Mouse (Mus musculus) c-Kit-positive CD71-positive TER-119-negative erythroid progenitor cells, embryonic 14.5 days (primary cell): ENCODE data around the gene Trip6.
A peak's percentile ranks its signal among the peaks of the same experiment; 100 is the strongest.
"Not testable (repeated sequence)": the region's sequence is repeated elsewhere in the genome, so short reads cannot be mapped to it uniquely, and the experiment has no call there.

ENCODE experiments used
- DNase-seq: peaks from one replicate; pipeline ENCODE4 v3.0.0-alpha.2; 2013; ENCODE audit warnings: low read depth

Trip6 gene

GRCm38 (mm10) chr5:137301253-137301652, 13.0 kb downstream of the Trip6 start:
- no peak for DNase-seq

DNA sequence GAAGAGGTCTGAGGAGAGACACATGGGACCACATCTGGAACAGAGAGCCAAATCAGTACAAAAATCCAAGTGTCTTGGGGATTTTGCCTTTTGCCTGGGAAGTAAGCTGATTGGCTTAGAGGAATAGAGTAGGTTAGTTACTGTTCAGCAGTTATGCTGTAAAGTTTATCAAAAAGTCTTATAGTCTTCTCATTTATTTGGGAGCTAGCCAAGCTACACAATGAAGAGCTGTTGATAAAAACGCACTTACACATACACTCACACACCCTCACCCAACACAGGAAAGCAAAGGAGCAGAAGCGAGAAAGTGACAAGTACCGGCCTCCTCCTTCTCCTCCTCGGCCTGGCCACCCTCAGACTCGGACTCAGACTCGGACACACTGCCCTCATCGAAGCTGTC, 15.0 kb downstream of the Trip6 start:
- DNase-seq: no peak

DNA sequence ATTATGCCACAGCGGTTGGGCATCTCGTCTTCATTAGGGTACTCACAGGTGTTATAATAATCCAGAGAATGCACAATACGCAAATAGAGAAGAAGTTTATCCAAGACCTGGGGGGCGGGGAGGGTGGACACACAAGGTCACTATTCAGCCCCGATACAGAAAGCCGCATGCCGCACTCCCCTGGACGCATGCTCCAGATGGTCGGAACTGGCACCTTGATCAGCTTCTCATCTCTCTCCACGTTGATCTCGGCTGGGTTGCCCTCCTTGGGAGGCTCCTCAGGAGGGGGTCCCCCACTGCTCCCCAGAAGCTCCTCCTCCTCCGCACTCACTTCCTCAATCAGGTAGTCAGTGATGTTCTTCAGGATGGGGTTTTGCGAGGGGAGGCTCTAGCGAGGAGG, 17.1 kb downstream of the Trip6 start:
- DNase-seq: no peak

GRCm38 (mm10) chr5:137295712-137296111, 18.5 kb downstream of the Trip6 start:
- no peak for DNase-seq

DNA sequence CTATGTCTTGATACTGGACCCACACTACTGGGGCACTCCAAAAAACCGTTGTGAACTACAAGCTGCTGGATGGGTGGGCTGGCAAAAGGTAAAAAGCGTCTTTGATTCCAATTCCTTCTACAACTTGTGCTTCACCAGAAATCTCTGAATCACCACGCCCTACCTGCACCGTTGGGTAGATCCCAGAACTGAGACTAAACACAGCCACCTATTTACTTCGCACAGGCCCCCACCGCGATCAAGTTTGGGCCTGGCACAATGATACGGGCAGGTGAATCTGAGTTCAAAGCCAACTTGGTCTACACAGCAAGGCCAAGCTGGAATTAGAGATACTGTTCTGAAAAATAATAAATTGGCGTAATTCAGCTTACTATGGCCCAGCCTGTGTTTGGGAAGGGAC, 18.9 kb downstream of the Trip6 start:
- no peak for DNase-seq

DNA sequence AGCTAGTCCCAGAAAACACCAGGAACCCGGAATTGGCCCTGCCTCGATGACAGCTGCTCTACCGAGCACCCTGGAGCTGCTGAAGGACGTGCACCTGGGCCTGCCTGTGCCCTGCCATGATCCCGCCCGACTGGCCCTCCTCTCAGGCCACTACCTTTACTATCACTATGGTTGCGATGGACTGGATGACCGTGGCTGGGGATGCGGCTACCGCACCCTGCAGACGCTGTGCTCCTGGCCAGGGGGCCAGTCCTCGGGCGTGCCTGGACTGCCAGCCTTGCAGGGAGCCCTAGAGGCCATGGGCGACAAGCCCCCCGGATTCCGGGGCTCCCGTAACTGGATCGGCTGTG, 19.5 kb downstream of the Trip6 start:
- DNase-seq: no peak

- DNase-seq: peak; percentile 89
Measured at GRCm38 (mm10) chr5:137293839-137294743, 20.1 kb downstream of the Trip6 start, which contains the start of gene Ufsp1. Gene Ufsp1 (plus strand): TSS chr5:137294629.

- DNase-seq: no peak
Measured at GRCm38 (mm10) chr5:137293282-137293681, 20.9 kb downstream of the Trip6 start.

- no peak for DNase-seq
Measured at GRCm38 (mm10) chr5:137291381-137291926, 22.8 kb downstream of the Trip6 start.

GRCm38 (mm10) chr5:137290677-137291076, 23.5 kb downstream of the Trip6 start:
- no peak for DNase-seq

- peak; percentile 96 for DNase-seq
Measured at GRCm38 (mm10) chr5:137289591-137290365, 24.4 kb downstream of the Trip6 start.

- no peak for DNase-seq
Measured at GRCm38 (mm10) chr5:137288999-137289470, 25.2 kb downstream of the Trip6 start.

DNA sequence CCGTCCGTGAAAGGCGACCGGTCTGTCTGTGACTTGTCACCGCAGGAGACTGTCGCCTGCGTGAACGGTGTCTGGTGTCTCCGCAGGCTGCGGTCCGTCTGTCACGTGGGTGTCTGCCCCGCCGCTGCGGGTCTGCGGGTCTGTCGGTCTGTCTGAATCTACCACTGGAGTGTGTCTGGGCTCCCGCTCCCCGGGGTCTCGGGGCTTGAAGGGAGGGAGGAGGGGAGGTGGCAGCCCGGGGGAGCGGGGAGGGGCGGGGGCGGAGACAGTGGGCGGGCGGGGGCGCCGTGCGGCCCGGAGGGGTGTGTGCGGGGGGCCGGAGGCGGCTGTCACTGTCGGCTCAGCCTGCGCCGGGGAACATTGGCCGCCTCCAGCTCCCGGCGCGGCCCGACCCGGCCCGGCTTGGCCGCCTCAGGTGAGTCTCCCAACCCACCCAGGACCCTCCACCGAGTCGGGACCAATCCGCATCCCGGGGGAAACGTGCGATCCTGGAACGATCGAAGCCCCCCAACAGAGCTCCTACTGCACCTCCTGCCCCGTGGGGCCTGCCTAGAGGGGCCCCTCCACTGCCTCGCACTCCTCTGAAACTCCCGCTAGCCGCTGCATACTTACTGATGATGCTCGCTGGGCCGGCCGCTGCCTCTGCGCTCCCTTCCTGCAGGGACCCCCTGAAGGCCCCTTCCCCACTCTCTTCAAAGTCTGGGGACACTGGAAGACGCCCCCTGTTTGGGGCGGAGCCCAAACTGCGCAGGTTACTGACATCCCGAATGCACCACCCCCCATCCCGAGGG, 26.1 kb downstream of the Trip6 start:
- no peak for DNase-seq

DNA sequence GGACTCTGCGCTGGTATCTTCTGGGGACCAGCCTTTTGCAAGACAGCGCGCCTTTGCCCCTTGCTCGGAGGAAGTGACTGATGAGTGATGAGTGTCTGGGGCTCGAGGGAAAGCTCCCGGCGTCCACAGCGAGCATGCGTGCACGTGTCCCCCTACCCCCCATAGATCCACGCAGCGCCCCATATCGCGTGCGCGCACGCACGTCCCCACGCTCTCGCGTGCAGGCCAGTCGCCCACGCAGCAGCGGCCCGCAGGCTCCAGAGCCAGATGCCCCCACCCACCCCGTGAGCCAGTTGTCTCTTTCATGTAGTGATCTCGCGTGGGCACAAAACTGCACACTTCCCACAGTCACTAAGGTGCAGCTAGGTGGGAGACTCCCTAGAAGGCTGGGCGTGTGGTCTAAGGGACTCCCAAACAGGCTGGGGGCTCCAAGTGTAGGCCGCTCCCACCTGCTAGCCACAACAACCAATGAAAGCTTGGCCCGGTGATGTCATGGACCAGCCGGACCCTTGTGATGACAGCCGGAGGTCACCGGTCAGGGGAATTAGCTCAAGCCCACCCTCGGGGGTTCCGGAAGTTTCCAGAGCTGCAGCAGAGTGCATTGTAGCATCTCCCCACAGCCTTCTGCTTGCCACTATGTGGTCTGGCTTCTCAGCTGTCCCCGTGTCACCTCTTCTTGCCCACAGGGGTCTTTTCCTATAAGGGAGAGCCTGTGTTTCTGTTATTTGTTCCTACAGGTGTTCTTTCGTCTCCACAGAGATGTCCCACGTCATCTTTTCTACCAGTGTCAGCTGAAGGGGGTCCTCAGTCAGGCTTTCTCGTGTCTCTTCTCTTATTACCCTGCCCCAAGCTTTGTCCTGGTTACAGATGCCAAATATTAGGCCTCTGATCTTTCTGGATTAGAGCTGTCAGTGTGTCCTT, 26.9 kb downstream of the Trip6 start, which contains the start of gene Ache:
Gene Ache (plus strand): TSS at position 488 of the 921 bp plus-strand sequence.
- DNase-seq: no peak

DNA sequence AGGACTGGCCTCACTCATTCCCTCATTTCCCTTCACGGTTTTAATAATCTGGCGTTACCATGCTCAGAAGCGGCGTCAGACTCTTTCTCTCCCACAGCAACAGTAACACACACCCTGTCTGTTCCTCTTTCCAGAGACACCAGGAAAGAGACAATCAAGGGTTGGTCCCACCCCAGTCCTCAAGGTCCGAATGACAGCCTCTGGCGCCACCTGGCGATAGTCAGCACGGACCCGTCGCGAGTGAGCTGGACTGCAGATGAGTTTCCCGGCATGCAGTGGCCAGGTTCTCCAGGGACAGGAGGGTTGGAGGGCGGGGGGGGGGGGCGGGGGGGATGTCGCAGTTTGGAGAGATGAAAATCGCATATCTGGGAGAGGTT, 27.6 kb downstream of the Trip6 start:
- DNase-seq: no peak

- no peak for DNase-seq
Measured at GRCm38 (mm10) chr5:137285986-137286385, 28.2 kb downstream of the Trip6 start.

DNA sequence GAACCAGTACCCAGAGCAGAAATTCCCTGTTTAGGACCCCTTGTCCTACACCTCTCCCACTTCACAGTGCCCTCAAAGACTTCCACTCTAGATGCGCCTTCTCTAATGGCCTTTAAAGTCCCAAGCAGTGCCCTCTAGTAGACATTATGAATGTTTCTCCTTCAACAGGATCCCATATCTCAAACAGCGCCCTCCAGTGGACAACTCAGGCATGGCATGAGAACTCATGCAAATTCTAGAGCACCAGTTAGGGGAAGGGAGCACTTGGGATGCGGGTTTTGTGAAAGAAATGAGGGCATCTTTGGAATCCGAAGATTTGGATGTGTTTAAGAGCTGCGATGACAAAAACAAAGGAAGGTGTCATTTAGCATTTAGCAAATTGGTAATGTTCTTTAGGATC, 29.2 kb downstream of the Trip6 start:
- DNase-seq: peak; percentile 78

GRCm38 (mm10) chr5:137284411-137284810, 29.8 kb downstream of the Trip6 start:
- not testable (repeated sequence) for DNase-seq

DNA sequence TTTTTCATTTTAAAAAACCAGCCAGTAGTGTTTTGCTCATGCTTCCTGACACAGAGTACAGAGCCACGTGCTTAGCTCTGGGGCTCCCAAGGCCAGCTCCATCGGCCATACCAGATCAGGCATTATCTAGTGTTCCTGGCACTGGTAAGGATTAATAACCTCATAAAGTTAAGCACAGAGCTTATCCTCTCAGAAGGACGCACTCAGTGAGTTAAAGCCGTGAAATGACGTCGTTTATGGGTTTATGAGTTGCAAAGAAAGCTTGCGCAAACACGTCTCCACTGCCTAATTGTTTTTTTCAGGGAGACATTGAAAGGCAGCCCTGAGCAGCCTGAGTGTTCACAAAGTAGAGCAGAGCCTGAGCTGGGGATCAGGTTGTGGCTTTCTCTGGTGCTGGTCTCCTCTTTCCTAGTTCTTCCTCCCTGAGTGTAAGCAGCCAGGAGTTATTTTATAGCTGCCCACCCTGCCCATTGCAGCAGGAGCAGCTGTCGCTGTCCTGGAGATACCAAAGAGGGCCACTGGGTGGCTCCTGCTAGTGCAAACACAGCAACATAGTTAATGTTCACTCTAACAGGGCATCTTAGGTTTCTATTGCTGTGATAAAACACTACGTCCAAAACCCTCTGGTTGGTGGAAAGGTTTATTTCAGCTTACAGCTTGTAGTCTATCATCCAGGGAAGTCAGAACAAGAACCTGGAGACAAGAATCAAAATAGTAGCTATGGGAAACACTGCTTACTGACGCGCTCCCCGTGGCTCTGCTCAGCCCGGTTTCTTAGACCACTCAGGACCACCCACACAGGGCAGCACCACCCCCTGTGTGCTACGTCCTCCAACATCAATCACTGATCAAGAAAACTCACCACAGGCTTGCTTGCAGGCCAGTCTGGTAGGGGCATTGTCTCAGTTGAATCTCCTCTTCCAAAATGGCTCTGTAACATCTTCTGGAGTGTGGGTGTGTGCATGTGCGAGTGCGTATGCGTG, 36.6 kb downstream of the Trip6 start:
- no peak for DNase-seq
